ENCODE assay signal across 8 mouse cellular contexts in the genomic region with DNA sequence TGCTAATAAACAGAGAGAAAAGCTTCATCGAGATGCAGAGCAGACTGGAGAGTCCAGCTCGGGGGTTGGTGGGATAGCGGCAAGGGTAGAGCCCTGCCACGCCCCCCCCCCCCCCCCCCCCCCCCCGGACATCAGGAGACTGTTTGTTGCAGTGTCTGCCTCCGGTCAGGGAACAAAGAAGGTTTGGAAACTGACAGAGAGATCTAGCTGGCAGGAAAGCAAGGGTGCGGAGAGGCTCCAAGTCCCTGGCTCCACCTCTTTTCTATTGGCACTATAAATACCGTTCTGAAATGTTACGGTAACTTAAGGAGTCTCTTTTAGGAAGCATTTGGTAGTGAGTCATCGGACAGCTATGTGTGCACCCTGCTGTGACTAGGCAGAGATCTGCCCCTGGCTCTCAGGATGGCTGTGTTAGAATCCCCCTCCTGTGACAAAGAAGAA.
DNase-seq lines count a peak whose midpoint lies in the region; ATAC-seq and TF ChIP-seq lines count a peak whose summit lies in the region.

No protein-coding gene starts in this region.

- peak overlapping the region; percentile 68 for H3K27ac ChIP-seq in embryonic facial prominence, embryonic 14.5 days (replicated peaks; ENCODE audit: low read depth, low read length)
- H3K27ac ChIP-seq in heart, embryonic 11.5 days (ENCODE audit: low read depth, low read length) = peak overlapping the region; percentile 67
- H3K27ac ChIP-seq in kidney, postnatal 0 days = peak overlapping the region; percentile 56; the same call in 1 of the 2 replicates
- no peak overlapping the region for H3K27ac ChIP-seq in midbrain, embryonic 16.5 days (ENCODE audit: low read length)

- H3K4me1 ChIP-seq in embryonic facial prominence, embryonic 14.5 days (ENCODE audit: control insufficient read depth, insufficient read depth, low read length) = peaks cover 16% of the 10 kb centered on the region
- H3K4me1 ChIP-seq in heart, embryonic 11.5 days (ENCODE audit: control insufficient read depth, insufficient read depth, low read length) = peaks cover 23% of the 10 kb centered on the region
- H3K4me1 ChIP-seq in kidney, postnatal 0 days (replicated peaks; ENCODE audit: insufficient read depth, low read length) = peaks cover 9% of the 10 kb centered on the region; the same call in 1 of the 2 replicates
- peaks cover 8% of the 10 kb centered on the region for H3K4me1 ChIP-seq in midbrain, embryonic 16.5 days (ENCODE audit: control insufficient read depth, insufficient read depth, low read length)

- H3K4me3 ChIP-seq in embryonic facial prominence, embryonic 14.5 days (ENCODE audit: low read depth, low read length) = 0 out of 2 replicates have a peak overlapping the region, but pooled peaks have one; percentile 5
- peak overlapping the region; percentile 18; the same call in 1 of the 2 replicates for H3K4me3 ChIP-seq in heart, embryonic 11.5 days (ENCODE audit: low read depth, low read length)
- no peak overlapping the region for H3K4me3 ChIP-seq in kidney, postnatal 0 days (replicated peaks; ENCODE audit: low read depth, low read length)
- H3K4me3 ChIP-seq in midbrain, embryonic 16.5 days (ENCODE audit: low read depth, low read length) = no peak overlapping the region

- ATAC-seq in embryonic facial prominence, embryonic 14.5 days (ENCODE audit: low read depth) = peak; percentile 90
- ATAC-seq in heart, embryonic 11.5 days (replicated peaks; ENCODE audit: insufficient number of reproducible peaks, low FRiP score, low TSS enrichment) = peak; percentile 59; the same call in 1 of the 2 replicates
- peak; percentile 92 for ATAC-seq in kidney, postnatal 0 days (replicated peaks; ENCODE audit: low FRiP score, low read depth)
- peak; percentile 58 for ATAC-seq in midbrain, embryonic 16.5 days

- peak overlapping the region; percentile 48 for H3K4me2 ChIP-seq in embryonic facial prominence, embryonic 14.5 days (ENCODE audit: low read depth, low read length)
- peak overlapping the region; percentile 43 for H3K4me2 ChIP-seq in heart, embryonic 11.5 days
- H3K4me2 ChIP-seq in kidney, postnatal 0 days (ENCODE audit: low read length) = peak overlapping the region; percentile 33; the same call in 1 of the 2 replicates
- H3K4me2 ChIP-seq in midbrain, embryonic 16.5 days (ENCODE audit: low read length) = peak overlapping the region; percentile 40

- TF ChIP-seq CTCF in kidney, postnatal 0 days (IDR thresholded peaks at IDR 0.05; ENCODE audit: low read depth) = no peak

- H3K27me3 ChIP-seq in embryonic facial prominence, embryonic 14.5 days (replicated peaks; ENCODE audit: control insufficient read depth, insufficient read depth, low read length) = no peaks in the 10 kb centered on the region
- no peaks in the 10 kb centered on the region for H3K27me3 ChIP-seq in heart, embryonic 11.5 days (ENCODE audit: control insufficient read depth, insufficient read depth, low read length)
- no peaks in the 10 kb centered on the region for H3K27me3 ChIP-seq in kidney, postnatal 0 days (ENCODE audit: insufficient read depth, low read length)
- no peaks in the 10 kb centered on the region for H3K27me3 ChIP-seq in midbrain, embryonic 16.5 days (ENCODE audit: control insufficient read depth, insufficient read depth, low read depth, low read length)

- H3K36me3 ChIP-seq in embryonic facial prominence, embryonic 14.5 days (ENCODE audit: control insufficient read depth, insufficient read depth, low read length) = no peaks in the 10 kb centered on the region
- no peaks in the 10 kb centered on the region for H3K36me3 ChIP-seq in heart, embryonic 11.5 days (ENCODE audit: control insufficient read depth, insufficient read depth, low read length)
- no peaks in the 10 kb centered on the region for H3K36me3 ChIP-seq in kidney, postnatal 0 days (ENCODE audit: insufficient read depth, low read length)
- no peaks in the 10 kb centered on the region for H3K36me3 ChIP-seq in midbrain, embryonic 16.5 days (ENCODE audit: control insufficient read depth, insufficient read depth, low read length)

- H3K9me3 ChIP-seq in embryonic facial prominence, embryonic 14.5 days (ENCODE audit: control insufficient read depth, low read length) = no peaks in the 10 kb centered on the region
- no peaks in the 10 kb centered on the region for H3K9me3 ChIP-seq in heart, embryonic 11.5 days (replicated peaks; ENCODE audit: control insufficient read depth, low read length)
- H3K9me3 ChIP-seq in kidney, postnatal 0 days (replicated peaks; ENCODE audit: low read length) = no peaks in the 10 kb centered on the region
- H3K9me3 ChIP-seq in midbrain, embryonic 16.5 days (replicated peaks; ENCODE audit: control insufficient read depth, low read length, poor library complexity, severe bottlenecking) = no peaks in the 10 kb centered on the region

- peak; percentile 15 to 16 for DNase-seq in urinary bladder, adult 18-20 months (ENCODE audit: low spot score in 2 of 2)
- no peak for DNase-seq in urinary bladder, postnatal 4 days (ENCODE audit: low spot score in 2 of 2)
- DNase-seq in embryonic facial prominence, embryonic 14.5 days (ENCODE audit: low spot score) = peak; percentile 92
- peak; percentile 91 for DNase-seq in kidney, postnatal 0 days (ENCODE audit: low spot score)
- DNase-seq in natural killer cell, adult 2 months (ENCODE audit: low spot score in 2 of 2) = no peak
- no peak for DNase-seq in layer of hippocampus, adult 18-20 months (ENCODE audit: low spot score in 2 of 2)

- WGBS in embryonic facial prominence, embryonic 14.5 days = 7% methylated on average over 9 of the region's 10 CpGs
- WGBS in heart, embryonic 11.5 days (ENCODE audit: insufficient replicate concordance) = 20% methylated on average over 8 of the region's 10 CpGs
- WGBS in kidney, postnatal 0 days = 10% methylated on average over 8 of the region's 10 CpGs
- WGBS in midbrain, embryonic 16.5 days = 5% methylated on average over 9 of the region's 10 CpGs

- no peak overlapping the region for H3K9ac ChIP-seq in embryonic facial prominence, embryonic 14.5 days (ENCODE audit: low read depth, low read length)
- H3K9ac ChIP-seq in heart, embryonic 11.5 days (ENCODE audit: low read depth, low read length) = 0 out of 2 replicates have a peak overlapping the region, but pooled peaks have one; percentile 43
- no peak overlapping the region for H3K9ac ChIP-seq in kidney, postnatal 0 days (ENCODE audit: low read depth, low read length)
- H3K9ac ChIP-seq in midbrain, embryonic 16.5 days (ENCODE audit: low read depth, low read length) = 0 out of 2 replicates have a peak overlapping the region, but pooled peaks have one; percentile 27

Comparison
In these comparisons a context has a peak if more than half of its experiments do, and no peak if none do; other contexts are left out.
1. DNase-seq: peak in urinary bladder, adult 18-20 months (2 of 2), embryonic facial prominence, embryonic 14.5 days (single experiment) and kidney, postnatal 0 days (single experiment); none in urinary bladder, postnatal 4 days (0 of 2), natural killer cell, adult 2 months (0 of 2) and layer of hippocampus, adult 18-20 months (0 of 2).
2. H3K4me3 ChIP-seq: peak in embryonic facial prominence, embryonic 14.5 days (single experiment) and heart, embryonic 11.5 days (single experiment); none in kidney, postnatal 0 days (single experiment) and midbrain, embryonic 16.5 days (single experiment).
3. H3K9ac ChIP-seq: peak in heart, embryonic 11.5 days (single experiment) and midbrain, embryonic 16.5 days (single experiment); none in embryonic facial prominence, embryonic 14.5 days (single experiment) and kidney, postnatal 0 days (single experiment).
4. Peak in every context shown above with its lines, with median percentiles within 50 percentile points of each other: ATAC-seq and H3K4me2 ChIP-seq.